Mouse (Mus musculus) left cerebral cortex, postnatal 10 days (tissue): ENCODE measurements around the gene Gm20521. TPM values are rescaled to one million over a fixed set of nuclear protein-coding genes. Genes with fewer than 3 reads are reported as not detected.

Experiments
- DNase-seq, 2 experiments: peaks; one replicate each; pipeline ENCODE4 v3.0.0; 2021 to 2022; ENCODE audit warnings: low spot score in 2 of 2, mixed read lengths in 1 of 2; ENCODE audit errors: extremely low spot score in 1 of 2
- intact Hi-C: fragments of 180-260 bp; cut with DNase I; formaldehyde crosslinking; loops from one replicate; pipeline ENCODE4 v1.15.1; 2025
- total RNA-seq, 2 experiments: library from RNA; stranded (reverse); gene quantifications; 2 replicates each; pipeline ENCODE4 v1.2.3; 2021

Gene Gm20521
- 1 to 10 TPM in 1 of 2 experiments, not detected in 1; 1.9 TPM for total RNA-seq

- intact Hi-C loops: no loop called here
- DNase-seq: peak; percentile 63 to 94
Measured at GRCm38 (mm10) chr14:54883154-54884021, at the start of gene Gm20521, which contains the start of gene Bcl2l2. Gene Gm20521 (plus strand): TSS chr14:54883441. Gene Bcl2l2 (plus strand): TSS chr14:54883377.

- intact Hi-C loops: no loop called here
- peak in 1 of 2 experiments; percentile 40 for DNase-seq
Measured at GRCm38 (mm10) chr14:54843461-54843860, 39.8 kb upstream of the Gm20521 start.

GRCm38 (mm10) chr14:54855726-54856125 lies 27.5 kb upstream of the Gm20521 start:
- intact Hi-C loops: no loop called here
- no peak for DNase-seq

GRCm38 (mm10) chr14:54856703-54857102 lies 26.5 kb upstream of the Gm20521 start:
- DNase-seq: no peak
- intact Hi-C loops: no loop called here

- no peak for DNase-seq
- intact Hi-C loops: no loop called here
Measured at GRCm38 (mm10) chr14:54857891-54858290, 25.4 kb upstream of the Gm20521 start.

GRCm38 (mm10) chr14:54860511-54860910 lies 22.7 kb upstream of the Gm20521 start:
- intact Hi-C loops: no loop called here
- peak in 1 of 2 experiments; percentile 57 for DNase-seq

GRCm38 (mm10) chr14:54863501-54864312 lies 19.5 kb upstream of the Gm20521 start:
- intact Hi-C loops: no loop called here
- DNase-seq: peak; percentile 92 to 95

GRCm38 (mm10) chr14:54864313-54865036 lies 18.8 kb upstream of the Gm20521 start:
- DNase-seq: no peak
- intact Hi-C loops: no loop called here

- no peak for DNase-seq
- intact Hi-C loops: no loop called here
Measured at GRCm38 (mm10) chr14:54865626-54866025, 17.6 kb upstream of the Gm20521 start.

- intact Hi-C loops: no loop called here
- DNase-seq: no peak
Measured at GRCm38 (mm10) chr14:54866268-54866667, 17.0 kb upstream of the Gm20521 start.

- intact Hi-C loops: no loop called here
- no peak for DNase-seq
Measured at GRCm38 (mm10) chr14:54866936-54867335, 16.3 kb upstream of the Gm20521 start.

GRCm38 (mm10) chr14:54868026-54868425 lies 15.2 kb upstream of the Gm20521 start:
- intact Hi-C loops: no loop called here
- DNase-seq: no peak

- intact Hi-C loops: no loop called here
- no peak for DNase-seq
Measured at GRCm38 (mm10) chr14:54870861-54871260, 12.4 kb upstream of the Gm20521 start, which contains the start of gene Homez. Gene Homez (minus strand): TSS chr14:54870961.

GRCm38 (mm10) chr14:54874165-54874564 lies 9.1 kb upstream of the Gm20521 start:
- intact Hi-C loops: no loop called here
- DNase-seq: no peak

GRCm38 (mm10) chr14:54875844-54876538 lies 7.2 kb upstream of the Gm20521 start:
- no peak for DNase-seq
- intact Hi-C loops: no loop called here

- intact Hi-C loops: no loop called here
- DNase-seq: peak; percentile 82 to 94
Measured at GRCm38 (mm10) chr14:54876539-54877047, 6.6 kb upstream of the Gm20521 start.

GRCm38 (mm10) chr14:54877048-54877715 lies 6.1 kb upstream of the Gm20521 start, which contains the start of gene Ppp1r3e:
Gene Ppp1r3e (minus strand): TSS chr14:54877550.
- peak in 1 of 2 experiments; percentile 81 for DNase-seq
- intact Hi-C loops: no loop called here
